In genomic region chr4:137968203-137968602, GRCm38 (mm10) we compare ENCODE assay signal across 8 mouse cellular contexts. TPM values are rescaled to one million over a fixed set of nuclear protein-coding genes. Genes with fewer than 3 reads are reported as not detected.
DNase-seq lines count a peak whose midpoint lies in the region; ATAC-seq lines count a peak whose summit lies in the region.
"Had no signal": no experiment of that assay in that cellular context is flagged by ENCODE, and none has a peak within 500 bp of the region (broad histone marks: within the 10 kb centered on the region; RNA-seq: fewer than 3 reads in every experiment).

No protein-coding gene starts in this region.

- no peak overlapping the region for H3K4me2 ChIP-seq in forebrain, embryonic 16.5 days (ENCODE audit: low read length)

- H3K9me3 ChIP-seq in forebrain, embryonic 16.5 days (ENCODE audit: control insufficient read depth, low read length) = no peaks in the 10 kb centered on the region
- no peaks in the 10 kb centered on the region for H3K9me3 ChIP-seq in hindbrain, embryonic 10.5 days

- H3K36me3 ChIP-seq in forebrain, embryonic 16.5 days (ENCODE audit: control insufficient read depth, insufficient read depth) = no peaks in the 10 kb centered on the region
- peaks cover 15% of the 10 kb centered on the region for H3K36me3 ChIP-seq in hindbrain, embryonic 10.5 days

- no peak overlapping the region for H3K27ac ChIP-seq in forebrain, embryonic 16.5 days (ENCODE audit: low read length)
- H3K27ac ChIP-seq in hindbrain, embryonic 10.5 days = no peak overlapping the region

- H3K4me3 ChIP-seq in forebrain, embryonic 16.5 days (replicated peaks; ENCODE audit: low read length) = no peak overlapping the region
- no peak overlapping the region for H3K4me3 ChIP-seq in hindbrain, embryonic 10.5 days
- H3K4me3 ChIP-seq: myocyte had no signal

- H3K27me3 ChIP-seq in forebrain, embryonic 16.5 days (replicated peaks; ENCODE audit: control insufficient read depth, insufficient read depth, low read length) = no peaks in the 10 kb centered on the region
- no peaks in the 10 kb centered on the region for H3K27me3 ChIP-seq in hindbrain, embryonic 10.5 days (ENCODE audit: insufficient read depth, poor library complexity, severe bottlenecking)

- 6% methylated on average over 9 of the region's 9 CpGs for WGBS in forebrain, embryonic 16.5 days
- 11% methylated on average over 9 of the region's 9 CpGs for WGBS in hindbrain, embryonic 10.5 days

- H3K4me1 ChIP-seq in forebrain, embryonic 16.5 days (replicated peaks; ENCODE audit: control insufficient read depth, insufficient read depth, low read length) = peaks cover 2% of the 10 kb centered on the region; the same call in 1 of the 2 replicates
- 0 out of 2 replicates have a peak, but pooled peaks cover 3% of the 10 kb centered on the region for H3K4me1 ChIP-seq in hindbrain, embryonic 10.5 days (replicated peaks)

- DNase-seq in R1 (ENCODE audit: low read depth, low spot score) = peak; percentile 89
- peak; percentile 73 for DNase-seq in cerebellum, adult 11 months
- DNase-seq in hindbrain, embryonic 10.5 days (ENCODE audit: low spot score) = peak; percentile 74
- peak; percentile 48 for DNase-seq in layer of hippocampus, adult 9-10 months (ENCODE audit: low spot score)
- peak; percentile 78 for DNase-seq in lung, postnatal 14 days
- DNase-seq in right cerebral cortex, postnatal 14 days = peak; percentile 60

- ATAC-seq in forebrain, embryonic 16.5 days = peak; percentile 30

- no peak overlapping the region for H3K9ac ChIP-seq in forebrain, embryonic 16.5 days (replicated peaks; ENCODE audit: low read depth, low read length)

RNA-seq across cellular contexts. Expression of gene Eif4g3, which starts 24.6 kb away (rescaled TPM):
- polyA plus RNA-seq in forebrain, embryonic 16.5 days (2015; fragmentation: Nextera tagmentation; extraction: Ambion mirVana) = 47.0 and 51.7 TPM in 2 replicates
- polyA plus RNA-seq in hindbrain, embryonic 10.5 days (2016; fragmentation: Nextera tagmentation; extraction: Ambion mirVana) = 38.1 and 42.4 TPM in 2 replicates
